Mouse (Mus musculus) thymus, postnatal 10 days (tissue): ENCODE data around the gene Prkcsh.

Source experiments
- DNase-seq, 2 experiments: peaks; one replicate each; pipeline ENCODE4 v3.0.0; 2021; ENCODE audit warnings: low spot score in 2 of 2

Gene Prkcsh

GRCm38 (mm10) chr9:22002194-22003162 lies at the start of gene Prkcsh, which contains the start of gene Ccdc151:
Gene Prkcsh (plus strand): TSS chr9:22002806.
Gene Ccdc151 (minus strand): TSS chr9:22002634.
- peak; percentile 98 to 99 for DNase-seq

- no peak for DNase-seq
These were observed 49.0 kb upstream of the Prkcsh start for GRCm38 (mm10) chr9:21953600-21953999.

GRCm38 (mm10) chr9:21954635-21955034 lies 48.0 kb upstream of the Prkcsh start:
- DNase-seq, result no peak

GRCm38 (mm10) chr9:21955225-21955569 lies 47.4 kb upstream of the Prkcsh start:
- no peak for DNase-seq

GRCm38 (mm10) chr9:21955570-21956281 lies 46.9 kb upstream of the Prkcsh start, which contains the start of gene Swsap1:
Gene Swsap1 (plus strand): TSS chr9:21955755.
- DNase-seq, result peak; percentile 97 to 99

GRCm38 (mm10) chr9:21958372-21958771 lies 44.2 kb upstream of the Prkcsh start:
- DNase-seq, result no peak

- no peak for DNase-seq
These were observed 43.4 kb upstream of the Prkcsh start for GRCm38 (mm10) chr9:21959244-21959643.

- no peak for DNase-seq
These were observed 42.5 kb upstream of the Prkcsh start for GRCm38 (mm10) chr9:21960135-21960534.

- DNase-seq, result no peak
These were observed 41.9 kb upstream of the Prkcsh start for GRCm38 (mm10) chr9:21960558-21961208.

- no peak for DNase-seq
These were observed 41.1 kb upstream of the Prkcsh start for GRCm38 (mm10) chr9:21961366-21961980.

- DNase-seq, result no peak
These were observed 40.6 kb upstream of the Prkcsh start for GRCm38 (mm10) chr9:21962010-21962409.

GRCm38 (mm10) chr9:21962416-21963059 lies 40.1 kb upstream of the Prkcsh start:
- peak; percentile 56 to 62 for DNase-seq

GRCm38 (mm10) chr9:21963417-21963816 lies 39.2 kb upstream of the Prkcsh start, which contains the start of gene Epor:
Gene Epor (minus strand): TSS chr9:21963506.
- DNase-seq, result no peak

GRCm38 (mm10) chr9:21968883-21969282 lies 33.7 kb upstream of the Prkcsh start:
- DNase-seq, result no peak

GRCm38 (mm10) chr9:21969304-21969703 lies 33.3 kb upstream of the Prkcsh start:
- DNase-seq, result no peak

- DNase-seq, result no peak
These were observed 25.9 kb upstream of the Prkcsh start for GRCm38 (mm10) chr9:21976626-21977175.

- no peak for DNase-seq
These were observed 25.3 kb upstream of the Prkcsh start for GRCm38 (mm10) chr9:21977331-21977730.

GRCm38 (mm10) chr9:21977972-21978371 lies 24.6 kb upstream of the Prkcsh start:
- peak in 1 of 2 experiments; percentile 65 for DNase-seq

GRCm38 (mm10) chr9:21978398-21979128 lies 24.0 kb upstream of the Prkcsh start:
- no peak for DNase-seq

GRCm38 (mm10) chr9:21983911-21984310 lies 18.7 kb upstream of the Prkcsh start:
- no peak for DNase-seq
